Mouse (Mus musculus) testis, adult 2 months (tissue): Measurements from ENCODE around the gene Nos1.

Source experiments
- CTCF ChIP-seq: fragments of 200-500 bp; IDR thresholded peaks from 2 replicates; pipeline ENCODE4 v1.5.1; 2012; ENCODE audit warnings: low read depth, mild to moderate bottlenecking, inconsistent platforms, low read length, moderate library complexity; ENCODE audit not compliant: control insufficient read depth, insufficient read depth, insufficient replicate concordance
- POLR2A ChIP-seq: fragments of 200-500 bp; IDR thresholded peaks from 2 replicates; pipeline ENCODE4 v1.6.1; 2012; ENCODE audit warnings: low read depth, mild to moderate bottlenecking, inconsistent platforms, low read length, moderate library complexity; ENCODE audit not compliant: control insufficient read depth

DNA sequence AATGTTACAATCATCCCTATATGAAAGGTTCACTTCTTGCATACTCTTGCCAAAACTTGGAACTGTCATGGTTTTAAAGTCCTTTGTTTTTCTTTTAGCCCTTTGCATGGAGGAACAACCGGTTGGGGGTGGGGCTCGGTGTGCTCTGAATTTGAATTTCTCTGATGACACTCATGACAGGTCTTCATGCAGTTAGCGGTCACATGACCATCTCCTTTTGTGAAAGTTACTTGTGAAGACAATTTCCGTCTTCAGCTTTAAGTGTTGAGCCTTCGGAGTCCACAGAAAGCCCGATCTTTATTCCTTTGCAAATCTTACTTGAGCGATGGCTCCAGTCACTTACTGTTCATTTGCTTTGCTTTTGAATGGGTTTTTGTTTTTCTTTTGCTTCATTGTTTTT, 30.1 kb downstream of the Nos1 start:
- TF ChIP-seq POLR2A (no peak), CTCF (no peak)
